Mouse (Mus musculus) olfactory bulb, adult 2 months (tissue): ENCODE measurements at regions not wholly inside any gene's neighbourhood (a gene's known extent, or its start where the extent isn't known, plus 50 kb on each side); places are given as distances from the start of the nearest gene placed in this dataset.

Experiments used
- CTCF ChIP-seq: fragments of 200-500 bp; IDR thresholded peaks from 2 replicates; pipeline ENCODE4 v1.5.1; 2012; ENCODE audit warnings: low read depth, mild to moderate bottlenecking, low read length, moderate library complexity; ENCODE audit not compliant: insufficient read depth
- POLR2A ChIP-seq: fragments of 200-500 bp; IDR thresholded peaks from 2 replicates; pipeline ENCODE4 v1.6.1; 2012; ENCODE audit warnings: mild to moderate bottlenecking, low read depth, low read length, moderate library complexity; ENCODE audit not compliant: insufficient read depth

DNA sequence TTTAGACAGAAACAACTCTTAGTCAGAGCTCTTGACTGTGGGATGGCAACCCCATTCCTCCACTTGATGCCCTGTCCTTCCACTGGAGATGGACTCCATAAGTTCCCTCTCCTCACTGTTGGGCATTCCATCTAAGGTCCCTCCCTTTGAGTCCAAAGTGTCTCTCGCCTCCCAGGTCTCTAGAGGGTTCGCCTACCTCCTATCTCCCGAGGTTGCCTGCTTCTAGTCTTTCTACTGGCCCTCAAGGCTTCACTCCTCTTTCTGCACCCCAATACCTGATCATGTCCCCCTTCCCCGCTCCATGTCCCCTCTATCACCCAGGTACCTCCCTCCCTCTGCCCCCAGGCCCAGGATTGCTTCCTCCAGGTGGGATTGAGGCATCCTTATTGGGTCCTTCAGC, 142.9 kb upstream of the Mgmt start:
- TF ChIP-seq POLR2A (no peak), CTCF (no peak)
